Mouse (Mus musculus) ES-Bruce4 (cell line): ENCODE measurements around the gene Cracr2b. TPM values are rescaled to one million over a fixed set of nuclear protein-coding genes. Genes with fewer than 3 reads are reported as not detected.

Experiments used
- H3K27ac ChIP-seq: 2 replicates; pipeline ENCODE4 v1.5.1; 2012; ENCODE audit warnings: low read length, inconsistent platforms; ENCODE audit not compliant: insufficient read depth
- H3K27me3 ChIP-seq: 2 replicates; pipeline ENCODE4 v1.6.1; 2012; ENCODE audit warnings: mild to moderate bottlenecking, low read length, inconsistent platforms; ENCODE audit not compliant: control insufficient read depth, poor library complexity, insufficient read depth, severe bottlenecking
- H3K36me3 ChIP-seq: 2 replicates; pipeline ENCODE4 v1.6.1; 2012; ENCODE audit warnings: inconsistent platforms, mild to moderate bottlenecking, low read length, moderate library complexity; ENCODE audit not compliant: control insufficient read depth, poor library complexity, insufficient read depth, severe bottlenecking
- H3K4me1 ChIP-seq: one replicate; pipeline ENCODE4 v1.8.1; 2011; ENCODE audit warnings: low read length; ENCODE audit not compliant: control insufficient read depth, insufficient read depth
- H3K4me3 ChIP-seq: 2 replicates; pipeline ENCODE4 v1.5.1; 2011; ENCODE audit warnings: low read depth, mild to moderate bottlenecking, low read length
- H3K9ac ChIP-seq: 2 replicates; pipeline ENCODE4 v1.6.1; 2012; ENCODE audit warnings: low read depth, mild to moderate bottlenecking, inconsistent platforms; ENCODE audit not compliant: poor library complexity, severe bottlenecking
- H3K9me3 ChIP-seq: replicated peaks from 2 replicates; pipeline ENCODE4 v1.6.1; 2012; ENCODE audit warnings: mild to moderate bottlenecking, low read length, inconsistent platforms; ENCODE audit not compliant: control insufficient read depth, poor library complexity, insufficient read depth, severe bottlenecking
- CTCF ChIP-seq: IDR thresholded peaks from one replicate; pipeline ENCODE4 v1.8.1; 2011; ENCODE audit warnings: low read depth, low read length
- EP300 ChIP-seq: IDR thresholded peaks from 2 replicates; pipeline ENCODE4 v1.6.1; 2011; ENCODE audit warnings: low read depth, low read length; ENCODE audit not compliant: insufficient read depth
- POLR2A ChIP-seq: IDR thresholded peaks from one replicate; pipeline ENCODE4 v1.8.1; 2011; ENCODE audit warnings: low read length; ENCODE audit not compliant: insufficient read depth
- polyA plus RNA-seq: library from polyadenylated mRNA; stranded (reverse); fragments of >200 nt; gene quantifications from 2 replicates; pipeline ENCODE4 v1.2.4, GENCODE M21; 2011; ENCODE audit warnings: low read depth; ENCODE audit not compliant: missing spikeins, insufficient read depth, insufficient read length

The Cracr2b gene
- polyA plus RNA-seq, 1 experiment: 13.5 TPM

- no peak overlapping the region for H3K27ac ChIP-seq
- H3K4me3 ChIP-seq: no peak overlapping the region
- no peaks in the 10 kb centered on the region for H3K9me3 ChIP-seq
- TF ChIP-seq CTCF: peak; percentile 53
- TF ChIP-seq POLR2A: no peak
- TF ChIP-seq EP300: no peak
- peaks cover 6% of the 10 kb centered on the region for H3K4me1 ChIP-seq
- no peak overlapping the region for H3K9ac ChIP-seq
- no peaks in the 10 kb centered on the region for H3K36me3 ChIP-seq
- no peaks in the 10 kb centered on the region for H3K27me3 ChIP-seq
Observed at GRCm38 (mm10) chr7:141417731-141418681, 42.9 kb upstream of the Cracr2b start.

DNA sequence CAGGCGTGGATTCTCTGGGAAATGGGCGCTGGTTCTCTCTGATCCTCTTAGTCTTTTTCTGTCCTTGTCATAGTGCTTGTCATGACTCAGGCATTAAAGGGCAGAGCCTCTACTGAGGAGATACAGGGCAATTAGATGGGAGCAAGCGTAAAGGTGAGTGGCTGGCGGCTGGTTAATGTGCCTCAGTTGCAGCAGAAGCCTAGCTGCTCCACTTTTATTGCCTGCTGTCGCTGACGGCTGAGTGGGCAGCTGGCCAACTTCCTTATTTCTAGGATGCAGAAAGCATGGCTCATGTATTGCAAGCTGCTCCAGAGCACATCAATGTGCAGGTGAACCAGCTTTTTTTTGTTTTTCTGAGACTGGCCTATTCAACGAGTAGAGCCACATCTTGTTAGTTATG, 41.9 kb upstream of the Cracr2b start:
- H3K9me3 ChIP-seq: no peaks in the 10 kb centered on the region
- peaks cover 6% of the 10 kb centered on the region for H3K4me1 ChIP-seq
- H3K27ac ChIP-seq: no peak overlapping the region
- no peak overlapping the region for H3K4me3 ChIP-seq
- H3K27me3 ChIP-seq: no peaks in the 10 kb centered on the region
- no peaks in the 10 kb centered on the region for H3K36me3 ChIP-seq
- H3K9ac ChIP-seq: no peak overlapping the region
- no peak for TF ChIP-seq POLR2A
- no peak for TF ChIP-seq EP300
- TF ChIP-seq CTCF: no peak

- Histone ChIP-seq H3K27ac (no peak overlapping the region), H3K4me1 (peaks cover 6% of the 10 kb centered on the region), H3K9me3 (no peaks in the 10 kb centered on the region), H3K36me3 (no peaks in the 10 kb centered on the region), H3K9ac (no peak overlapping the region), H3K4me3 (no peak overlapping the region), H3K27me3 (no peaks in the 10 kb centered on the region)
- TF ChIP-seq EP300: no peak
- TF ChIP-seq CTCF: no peak
- no peak for TF ChIP-seq POLR2A
Observed at GRCm38 (mm10) chr7:141420030-141420702, 40.7 kb upstream of the Cracr2b start.

DNA sequence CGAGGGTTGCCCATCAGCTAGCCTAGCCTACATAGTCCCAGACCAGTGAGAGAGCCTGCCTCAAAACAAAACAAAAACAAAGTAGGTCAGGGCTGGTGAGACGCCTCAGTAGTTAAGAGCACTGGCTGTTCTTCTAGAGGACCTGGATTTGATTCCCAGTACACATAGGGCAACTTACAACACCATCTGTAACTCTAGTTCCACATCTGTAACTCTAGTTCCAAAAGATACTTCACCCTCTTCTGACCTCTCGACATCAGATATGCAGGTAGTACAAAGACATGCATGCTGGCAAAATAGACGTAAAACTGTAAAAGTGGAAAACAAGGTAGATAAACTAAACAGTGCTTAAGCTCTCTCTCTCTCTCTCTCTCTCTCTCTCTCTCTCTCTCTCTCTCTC, 37.1 kb upstream of the Cracr2b start:
- no peak overlapping the region for H3K27ac ChIP-seq
- no peak overlapping the region for H3K9ac ChIP-seq
- no peaks in the 10 kb centered on the region for H3K36me3 ChIP-seq
- peaks cover 1% of the 10 kb centered on the region for H3K4me1 ChIP-seq
- H3K4me3 ChIP-seq: no peak overlapping the region
- H3K9me3 ChIP-seq: no peaks in the 10 kb centered on the region
- no peaks in the 10 kb centered on the region for H3K27me3 ChIP-seq
- no peak for TF ChIP-seq CTCF
- TF ChIP-seq EP300: no peak
- TF ChIP-seq POLR2A: no peak

- TF ChIP-seq POLR2A (no peak), CTCF (no peak), EP300 (no peak)
- Histone ChIP-seq H3K36me3 (no peaks in the 10 kb centered on the region), H3K4me3 (no peak overlapping the region), H3K9ac (no peak overlapping the region), H3K27ac (no peak overlapping the region), H3K9me3 (no peaks in the 10 kb centered on the region), H3K27me3 (no peaks in the 10 kb centered on the region), H3K4me1 (no peaks in the 10 kb centered on the region)
Observed at GRCm38 (mm10) chr7:141426948-141427730, 33.8 kb upstream of the Cracr2b start.

DNA sequence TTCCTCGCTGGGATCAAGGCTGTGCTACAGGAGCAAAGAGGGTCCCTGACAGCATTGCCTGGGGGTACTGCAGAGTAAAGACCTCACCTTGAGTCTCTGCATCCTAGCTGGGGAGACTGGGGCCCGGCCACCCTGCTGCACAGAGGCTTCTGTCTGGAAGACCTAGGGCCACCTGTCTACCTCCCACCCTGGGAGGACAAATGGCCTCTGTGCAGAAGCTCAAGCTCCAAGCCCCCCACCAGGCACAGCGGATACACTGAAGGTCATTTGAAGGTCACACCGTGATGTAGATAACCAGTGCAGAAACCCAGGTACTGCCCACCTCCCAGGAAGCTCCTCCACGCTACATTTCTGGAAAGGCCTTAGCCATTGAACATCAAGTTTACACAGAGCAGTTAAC, 32.2 kb upstream of the Cracr2b start:
- H3K27ac ChIP-seq: no peak overlapping the region
- no peaks in the 10 kb centered on the region for H3K4me1 ChIP-seq
- H3K9me3 ChIP-seq: no peaks in the 10 kb centered on the region
- no peaks in the 10 kb centered on the region for H3K36me3 ChIP-seq
- peak overlapping the region; percentile 29; the same call in 1 of the 2 replicates for H3K4me3 ChIP-seq
- no peaks in the 10 kb centered on the region for H3K27me3 ChIP-seq
- TF ChIP-seq POLR2A (no peak), EP300 (no peak), CTCF (no peak)
- no peak overlapping the region for H3K9ac ChIP-seq
